Mouse (Mus musculus): ENCODE results near the gene Olfr921.

The Olfr921 gene

GRCm38 (mm10) chr9:38772768-38773167, at the start of gene Olfr921:
Gene Olfr921, plus strand, starts transcription at chr9:38773068.
- no peak for DNase-seq (ENCODE audit: low spot score)

GRCm38 (mm10) chr9:38724044-38724443, 48.8 kb upstream of the Olfr921 start:
- DNase-seq (ENCODE audit: low spot score), result no peak

DNA sequence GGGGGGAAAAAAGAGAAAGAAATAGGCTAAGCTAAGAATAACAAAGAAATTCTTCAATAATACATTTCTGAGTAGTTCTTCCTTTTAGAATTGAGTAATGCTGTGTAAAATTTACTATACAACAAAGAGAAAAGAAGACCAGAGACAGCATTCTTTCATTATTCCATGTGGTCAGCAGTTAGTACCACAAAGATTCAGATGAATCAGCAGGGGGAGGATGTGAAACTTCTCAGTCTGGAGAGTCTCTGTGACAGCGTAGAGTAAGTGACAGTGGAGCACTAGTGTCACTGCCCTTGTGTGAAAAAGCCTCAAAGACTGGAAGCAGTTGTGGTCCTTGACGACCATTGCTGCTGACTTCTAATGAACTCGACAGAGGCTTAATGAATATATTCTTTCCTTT, 44.6 kb upstream of the Olfr921 start:
- DNase-seq (ENCODE audit: low spot score), result no peak

DNA sequence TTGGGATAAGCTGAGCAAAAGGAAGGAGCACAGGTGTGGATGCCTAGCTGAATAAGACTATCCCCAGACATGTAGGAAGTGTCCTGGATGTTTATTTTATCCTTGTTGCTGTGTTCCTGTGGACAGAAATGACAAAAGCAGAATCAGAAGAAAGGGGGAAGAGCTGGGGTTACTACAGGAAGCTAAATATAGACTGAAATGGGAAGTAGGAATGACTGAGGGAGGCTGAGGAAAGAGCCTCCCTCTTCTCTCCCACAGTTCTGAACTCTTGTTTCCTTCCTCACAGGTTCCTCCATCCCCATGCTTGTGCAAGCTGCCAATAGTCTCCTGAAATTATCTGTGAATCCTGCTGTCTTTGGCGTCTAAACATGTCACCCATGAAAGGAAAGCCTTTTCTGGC, 31.5 kb upstream of the Olfr921 start:
- no peak for DNase-seq (ENCODE audit: low spot score)

GRCm38 (mm10) chr9:38744619-38745315, 28.1 kb upstream of the Olfr921 start:
- no peak for DNase-seq (ENCODE audit: low spot score)

GRCm38 (mm10) chr9:38751999-38752398, 20.9 kb upstream of the Olfr921 start, which contains the start of gene Olfr920:
Gene Olfr920, plus strand, starts transcription at chr9:38752299.
- no peak for DNase-seq (ENCODE audit: low spot score)

- DNase-seq (ENCODE audit: low spot score), result no peak
These were observed 19.8 kb downstream of the Olfr921 start for GRCm38 (mm10) chr9:38792689-38793088.

DNA sequence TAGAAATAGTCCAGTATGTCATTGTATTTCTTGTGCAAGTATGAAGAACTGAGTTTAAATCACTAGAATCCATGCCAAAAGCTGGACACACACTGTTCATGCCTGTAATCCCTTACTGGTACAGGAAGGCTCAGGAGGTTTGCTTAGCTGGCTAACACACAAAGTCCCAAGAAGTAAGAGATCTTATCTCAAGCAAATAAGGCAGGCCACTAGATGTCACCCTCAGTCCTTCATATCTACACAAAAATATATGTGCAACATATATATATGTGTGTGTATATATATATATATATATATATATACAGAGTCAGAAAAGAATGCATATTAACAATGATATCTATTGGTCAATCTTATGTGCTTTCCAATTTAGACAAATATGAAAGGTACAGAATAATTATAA, 32.8 kb downstream of the Olfr921 start:
- no peak for DNase-seq (ENCODE audit: low spot score)

GRCm38 (mm10) chr9:38814314-38814713, 41.4 kb downstream of the Olfr921 start, which contains the start of gene Olfr922:
Gene Olfr922, plus strand, starts transcription at chr9:38814614.
- DNase-seq (ENCODE audit: low spot score), result no peak

- no peak for DNase-seq (ENCODE audit: low spot score)
These were observed 42.7 kb downstream of the Olfr921 start for GRCm38 (mm10) chr9:38815458-38815986.

GRCm38 (mm10) chr9:38826245-38826644, 53.4 kb downstream of the Olfr921 start, which contains the start of gene Olfr923:
Gene Olfr923, plus strand, starts transcription at chr9:38826545.
- no peak for DNase-seq (ENCODE audit: low spot score)
